34 mouse cellular contexts compared by ENCODE assay signal in the genomic region with DNA sequence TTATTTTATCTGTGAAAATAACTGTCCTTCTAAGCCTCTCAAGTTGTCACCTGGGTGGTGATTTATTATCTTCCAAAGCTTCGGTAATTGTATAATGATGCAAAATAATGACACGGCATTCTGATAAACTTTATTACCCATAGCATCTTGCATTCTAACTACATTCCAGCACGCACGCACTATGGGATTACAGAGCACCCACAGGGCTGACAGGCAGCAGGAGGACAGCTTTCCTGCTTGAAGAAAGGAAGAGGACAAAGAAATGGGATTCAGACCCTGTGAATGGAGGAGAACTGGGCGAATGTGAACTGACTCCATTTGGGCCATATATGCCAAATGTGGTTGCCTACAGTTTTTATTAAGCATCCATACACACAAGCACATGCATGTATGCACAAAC.
"Had no signal": no experiment of that assay in that cellular context is flagged by ENCODE, and none has a peak within 500 bp of the region (broad histone marks: within the 10 kb centered on the region; RNA-seq: fewer than 3 reads in every experiment).

No protein-coding gene starts in this region.

- DNase-seq: heart, postnatal 14 days; heart, postnatal 36 days; heart, postnatal 4 days; kidney, adult 11 months; kidney, adult 18-20 months; kidney, adult 2 months; kidney, adult 8-10 months; kidney, adult 9 months; kidney, postnatal 10 days; kidney, postnatal 14 days; kidney, postnatal 25 days; kidney, postnatal 36 days; kidney, postnatal 4 days; layer of hippocampus, adult 9-11 months; layer of hippocampus, postnatal 36 days had no signal

- H3K4me1 ChIP-seq: heart, embryonic 10.5 days; heart, embryonic 12.5 days; heart, embryonic 13.5 days; heart, embryonic 15.5 days; hindbrain, embryonic 10.5 days; hindbrain, embryonic 12.5 days; hindbrain, embryonic 15.5 days; intestine, embryonic 15.5 days; kidney, embryonic 15.5 days had no signal

- ATAC-seq: hindbrain, embryonic 16.5 days; hindbrain, postnatal 0 days; inflammation-experienced regulatory T-cells, adult 6 months; intestine, embryonic 15.5 days; intestine, embryonic 16.5 days; intestine, postnatal 0 days had no signal

- H3K9me3 ChIP-seq: heart, embryonic 10.5 days; heart, embryonic 12.5 days; heart, embryonic 13.5 days; heart, embryonic 15.5 days; hindbrain, embryonic 10.5 days; hindbrain, embryonic 12.5 days; hindbrain, embryonic 13.5 days; hindbrain, embryonic 15.5 days; intestine, embryonic 15.5 days; kidney, embryonic 15.5 days had no signal

- H3K4me3 ChIP-seq: heart, embryonic 10.5 days; heart, embryonic 12.5 days; heart, embryonic 13.5 days; heart, embryonic 15.5 days; hindbrain, embryonic 10.5 days; hindbrain, embryonic 12.5 days; hindbrain, embryonic 13.5 days; hindbrain, embryonic 15.5 days; intestine, embryonic 15.5 days; kidney, embryonic 15.5 days; layer of hippocampus, adult 2 months had no signal

- H3K4me2 ChIP-seq: heart, embryonic 11.5 days; heart, embryonic 12.5 days; heart, embryonic 13.5 days; heart, embryonic 15.5 days; hindbrain, embryonic 12.5 days; hindbrain, embryonic 13.5 days; hindbrain, embryonic 14.5 days; hindbrain, embryonic 15.5 days; intestine, embryonic 15.5 days; kidney, embryonic 15.5 days had no signal

- H3K9ac ChIP-seq: heart, embryonic 12.5 days; heart, embryonic 13.5 days; heart, embryonic 15.5 days; hindbrain, embryonic 12.5 days; hindbrain, embryonic 13.5 days; hindbrain, embryonic 14.5 days; hindbrain, embryonic 15.5 days; intestine, embryonic 15.5 days; kidney, embryonic 15.5 days had no signal

- H3K27ac ChIP-seq: heart, embryonic 10.5 days; heart, embryonic 13.5 days; heart, embryonic 15.5 days; hindbrain, embryonic 10.5 days; hindbrain, embryonic 12.5 days; hindbrain, embryonic 13.5 days; hindbrain, embryonic 14.5 days; hindbrain, embryonic 15.5 days; hindbrain, postnatal 0 days; intestine, embryonic 15.5 days; kidney, embryonic 15.5 days; kidney, postnatal 0 days; layer of hippocampus, adult 2 months had no signal

- H3K27me3 ChIP-seq: heart, embryonic 12.5 days; heart, embryonic 13.5 days; heart, embryonic 15.5 days; hindbrain, embryonic 12.5 days; hindbrain, embryonic 13.5 days; hindbrain, embryonic 15.5 days; intestine, embryonic 15.5 days; kidney, embryonic 15.5 days had no signal

- H3K36me3 ChIP-seq: heart, embryonic 10.5 days; heart, embryonic 12.5 days; heart, embryonic 13.5 days; heart, embryonic 15.5 days; hindbrain, embryonic 10.5 days; hindbrain, embryonic 12.5 days; hindbrain, embryonic 13.5 days; hindbrain, embryonic 15.5 days; intestine, embryonic 15.5 days; kidney, embryonic 15.5 days had no signal
